In genomic region chr10:110976046-110976445, GRCm38 (mm10) we compare ENCODE assay signal across 9 mouse cellular contexts. TPM values are rescaled to one million over a fixed set of nuclear protein-coding genes. Genes with fewer than 3 reads are reported as not detected.
A peak's percentile ranks its signal among the peaks of the same experiment; 100 is the strongest.
DNase-seq lines count a peak whose midpoint lies in the region; ATAC-seq lines count a peak whose summit lies in the region.
"Had no signal": no experiment of that assay in that cellular context is flagged by ENCODE, and none has a peak within 500 bp of the region (broad histone marks: within the 10 kb centered on the region; RNA-seq: fewer than 3 reads in every experiment).

No protein-coding gene starts in this region.

- H3K27me3 ChIP-seq in heart, embryonic 11.5 days (ENCODE audit: control insufficient read depth, insufficient read depth, low read length) = no peaks in the 10 kb centered on the region
- no peaks in the 10 kb centered on the region for H3K27me3 ChIP-seq in midbrain, embryonic 10.5 days (ENCODE audit: low read depth, poor library complexity, severe bottlenecking)
- H3K27me3 ChIP-seq: liver, embryonic 15.5 days had no signal

- H3K4me3 ChIP-seq in heart, embryonic 11.5 days (ENCODE audit: low read depth, low read length) = no peak overlapping the region
- no peak overlapping the region for H3K4me3 ChIP-seq in midbrain, embryonic 10.5 days
- H3K4me3 ChIP-seq: liver, embryonic 15.5 days had no signal

- whole genome bisulfite sequencing in heart, embryonic 11.5 days (ENCODE audit: insufficient replicate concordance) = 3% methylated on average over 1 of the region's 1 CpGs
- WGBS in midbrain, embryonic 10.5 days = 20% methylated on average over 1 of the region's 1 CpGs

- no peaks in the 10 kb centered on the region for H3K4me1 ChIP-seq in heart, embryonic 11.5 days (ENCODE audit: control insufficient read depth, insufficient read depth, low read length)
- H3K4me1 ChIP-seq in midbrain, embryonic 10.5 days = no peaks in the 10 kb centered on the region; the same call in 1 of the 2 replicates

- no peak for ATAC-seq in heart, embryonic 11.5 days (replicated peaks; ENCODE audit: insufficient number of reproducible peaks, low FRiP score, low TSS enrichment)
- ATAC-seq in erythroblast, adult 5-6 weeks (replicated peaks; ENCODE audit: low FRiP score, poor library complexity, severe bottlenecking) = 0 out of 2 replicates have a peak, but pooled peaks have one; percentile 61
- peak; percentile 70 for ATAC-seq in inflammation-experienced regulatory T-cells, adult 6 months
- no peak for ATAC-seq in monocyte, adult 5-6 weeks (replicated peaks; ENCODE audit: insufficient number of reproducible peaks, low FRiP score, low TSS enrichment, poor library complexity, severe bottlenecking)

- no peak overlapping the region for H3K27ac ChIP-seq in heart, embryonic 11.5 days (ENCODE audit: low read depth, low read length)
- no peak overlapping the region for H3K27ac ChIP-seq in midbrain, embryonic 10.5 days (replicated peaks)
- H3K27ac ChIP-seq: liver, embryonic 15.5 days had no signal

- no peak overlapping the region for H3K4me2 ChIP-seq in heart, embryonic 11.5 days
- H3K4me2 ChIP-seq: liver, embryonic 15.5 days had no signal

- H3K9ac ChIP-seq in heart, embryonic 11.5 days (ENCODE audit: low read depth, low read length) = no peak overlapping the region
- H3K9ac ChIP-seq: liver, embryonic 15.5 days had no signal

- no peaks in the 10 kb centered on the region for H3K9me3 ChIP-seq in heart, embryonic 11.5 days (replicated peaks; ENCODE audit: control insufficient read depth, low read length)
- H3K9me3 ChIP-seq in midbrain, embryonic 10.5 days (replicated peaks) = no peaks in the 10 kb centered on the region
- H3K9me3 ChIP-seq: liver, embryonic 15.5 days had no signal

- peak; percentile 81 for DNase-seq in heart, adult 11 months
- peak; percentile 67 for DNase-seq in 416B (ENCODE audit: low read depth)
- DNase-seq in ZHBTc4 (ENCODE audit: low read depth, low spot score) = peak; percentile 70
- peak; percentile 33 for DNase-seq in midbrain, embryonic 10.5 days (ENCODE audit: low spot score)

- peaks cover 8% of the 10 kb centered on the region; the same call in 1 of the 2 replicates for H3K36me3 ChIP-seq in heart, embryonic 11.5 days (ENCODE audit: control insufficient read depth, insufficient read depth, low read length)
- H3K36me3 ChIP-seq in midbrain, embryonic 10.5 days = peaks cover 65% of the 10 kb centered on the region

RNA-seq across cellular contexts. Expression of gene Zdhhc17, which starts 33.9 kb away (rescaled TPM):
- 14.9 and 19.7 TPM in 2 replicates for polyA plus RNA-seq in heart, embryonic 11.5 days (2014; fragmentation: Nextera tagmentation; extraction: Ambion mirVana)
- total RNA-seq in erythroblast, adult 5-6 weeks (2015; ENCODE audit: low replicate concordance) = 19.9 and 54.4 TPM in 2 replicates
- total RNA-seq in erythroblast, adult 5-6 weeks (2017; ENCODE audit: low replicate concordance) = 15.8 and 18.3 TPM in 2 replicates
- polyA plus RNA-seq in inflammation-experienced regulatory T-cells, adult 6 months (2017; shearing (Covaris generic)) = 10 to 100 TPM; 12.5 to 23.8 (median 19.7) TPM
- 28.9 and 32.1 TPM in 2 replicates for polyA plus RNA-seq in midbrain, embryonic 10.5 days (2016; fragmentation: Nextera tagmentation; extraction: Ambion mirVana)
- 20.4 to 41.9 TPM (median 29.2 TPM) in 3 replicates for total RNA-seq in monocyte, adult 5-6 weeks (2017)

RNA-seq across cellular contexts. Expression of gene Csrp2, which starts 56.5 kb away (rescaled TPM):
- polyA plus RNA-seq in heart, embryonic 11.5 days (2014; fragmentation: Nextera tagmentation; extraction: Ambion mirVana) = 430 and 458 TPM in 2 replicates
- 31.7 TPM in 1 of 2 replicates, not detected in the other for total RNA-seq in erythroblast, adult 5-6 weeks (2015; ENCODE audit: low replicate concordance)
- total RNA-seq in erythroblast, adult 5-6 weeks (2017; ENCODE audit: low replicate concordance) = 3.2 and 11.5 TPM in 2 replicates
- polyA plus RNA-seq in inflammation-experienced regulatory T-cells, adult 6 months (2017; shearing (Covaris generic)) = 1 to 10 TPM; 1.4 to 4.7 (median 2.2) TPM
- 172 and 183 TPM in 2 replicates for polyA plus RNA-seq in midbrain, embryonic 10.5 days (2016; fragmentation: Nextera tagmentation; extraction: Ambion mirVana)
- 22.0 to 38.3 TPM (median 35.8 TPM) in 3 replicates for total RNA-seq in monocyte, adult 5-6 weeks (2017)

Comparison
In these comparisons a context has a peak if more than half of its experiments do, and no peak if none do; other contexts are left out.
1. ATAC-seq: peak in erythroblast, adult 5-6 weeks (single experiment) and inflammation-experienced regulatory T-cells, adult 6 months (single experiment); none in heart, embryonic 11.5 days (single experiment) and monocyte, adult 5-6 weeks (single experiment).
2. RNA of gene Csrp2, which starts 56.5 kb away (polyA plus RNA-seq): 430 to 458 TPM in heart, embryonic 11.5 days and 172 to 183 TPM in midbrain, embryonic 10.5 days; 1.4 to 4.7 TPM in inflammation-experienced regulatory T-cells, adult 6 months; every median in the first group is over 10 times any median in the second.
3. Peak in every context shown above with its lines, with median percentiles within 50 percentile points of each other: DNase-seq.